Mouse (Mus musculus) liver, adult 10 weeks (tissue): ENCODE results near the gene Tcta. TPM values are rescaled to one million over a fixed set of nuclear protein-coding genes. Genes with fewer than 3 reads are reported as not detected.

ENCODE experiments used
- polyA plus RNA-seq: library from polyadenylated mRNA; stranded (reverse); fragments of 350-450 nt; fragmentation: Illumina TruSeq; extraction: RNeasy Lipid Tissue Mini Kit (QIAGEN cat#74804); gene quantifications from one replicate; pipeline ENCODE4 v1.2.3, GENCODE M21; 2014; ENCODE audit warnings: low read depth, low replicate concordance

The Tcta gene
- polyA plus RNA-seq, result 14.3 TPM

GRCm38 (mm10) chr9:108305629-108306520, at the start of gene Tcta, which contains the start of gene Rhoa:
Tcta (minus strand) TSS chr9:108306160.
Rhoa (plus strand) TSS chr9:108306129.

GRCm38 (mm10) chr9:108347540-108348289, 41.8 kb upstream of the Tcta start, which contains the start of gene Usp4:
Usp4 (plus strand) TSS chr9:108347853.

GRCm38 (mm10) chr9:108338886-108339781, 33.2 kb upstream of the Tcta start, which contains the start of gene Gpx1:
Gpx1 (plus strand) TSS chr9:108338903.

GRCm38 (mm10) chr9:108296453-108297355, 9.3 kb downstream of the Tcta start, which contains the start of gene Amt:
Amt (plus strand) TSS chr9:108296853.

GRCm38 (mm10) chr9:108290016-108290750, 15.8 kb downstream of the Tcta start, which contains the start of gene Nicn1:
Nicn1 (plus strand) TSS chr9:108290429.

GRCm38 (mm10) chr9:108263690-108264190, 42.2 kb downstream of the Tcta start, which contains the start of gene Dag1:
Dag1 (minus strand) TSS chr9:108263958.

Other genes starting within 250 kb of the Tcta start
- gene Mst1, start 225.7 kb downstream of the Tcta start, polyA plus RNA-seq, result 9.9 TPM
- 1.7 TPM for gene Rnf123, start 222.8 kb downstream of the Tcta start, polyA plus RNA-seq
- 28.2 TPM for gene Apeh, start 211.6 kb downstream of the Tcta start, polyA plus RNA-seq
- gene Bsn, start 115.8 kb downstream of the Tcta start, polyA plus RNA-seq, result not detected
- 18.2 TPM for gene Dag1, start 42.2 kb downstream of the Tcta start, polyA plus RNA-seq
- gene Nicn1, start 15.7 kb downstream of the Tcta start, polyA plus RNA-seq, result 16.2 TPM
- gene Amt, start 9.3 kb downstream of the Tcta start, polyA plus RNA-seq, result 37.0 TPM
- 220 TPM for gene Rhoa, start within 50 bp of the Tcta start, polyA plus RNA-seq
- gene Gpx1, start 32.7 kb upstream of the Tcta start, polyA plus RNA-seq, result 303 TPM
- gene Usp4, start 41.7 kb upstream of the Tcta start, polyA plus RNA-seq, result 49.6 TPM
- not detected for gene 1700102P08Rik, start 86.6 kb upstream of the Tcta start, polyA plus RNA-seq
- not detected for gene Ccdc36, start 122.3 kb upstream of the Tcta start, polyA plus RNA-seq
- not detected for gene BC048562, start 130.3 kb upstream of the Tcta start, polyA plus RNA-seq
- 1.9 TPM for gene Ccdc71, start 154.4 kb upstream of the Tcta start, polyA plus RNA-seq
- gene Klhdc8b, start 155.4 kb upstream of the Tcta start, polyA plus RNA-seq, result 1.4 TPM
- 0.79 TPM for gene Lamb2, start 173.6 kb upstream of the Tcta start, polyA plus RNA-seq
- 7.2 TPM for gene Usp19, start 184.4 kb upstream of the Tcta start, polyA plus RNA-seq
- gene Qars, start 201.5 kb upstream of the Tcta start, polyA plus RNA-seq, result 49.3 TPM
- 28.6 TPM for gene Qrich1, start 210.6 kb upstream of the Tcta start, polyA plus RNA-seq